Mouse (Mus musculus) thymus, adult 18-20 months (tissue): ENCODE measurements around the gene Qprt.

Source experiments
- DNase-seq, 2 experiments: peaks; one replicate each; pipeline ENCODE4 v3.0.0; 2022; ENCODE audit warnings: mixed read lengths in 2 of 2

Gene Qprt

DNA sequence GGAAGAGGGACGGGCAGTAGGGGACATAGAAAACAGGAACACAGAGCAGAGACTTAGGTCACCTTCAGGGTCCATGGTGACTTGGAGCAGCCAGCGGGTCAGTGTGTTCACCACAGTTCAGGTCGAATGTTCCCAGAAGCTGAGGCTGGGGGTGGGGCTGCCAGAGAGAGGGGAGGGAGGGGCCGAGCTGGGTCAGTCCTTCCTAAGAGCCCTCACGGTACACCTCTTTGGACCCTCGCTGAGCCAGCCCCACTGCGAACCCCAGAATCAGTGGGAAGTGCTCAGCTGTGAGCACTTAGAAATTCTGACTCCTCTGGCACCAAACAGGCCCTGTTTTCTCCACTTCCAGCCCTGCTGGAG, at the start of gene Qprt:
Gene Qprt (minus strand): TSS at position 316 of the 360 bp plus-strand sequence.
- no peak for DNase-seq

GRCm38 (mm10) chr7:127166501-127166900, 44.5 kb upstream of the Qprt start:
- no peak for DNase-seq

DNA sequence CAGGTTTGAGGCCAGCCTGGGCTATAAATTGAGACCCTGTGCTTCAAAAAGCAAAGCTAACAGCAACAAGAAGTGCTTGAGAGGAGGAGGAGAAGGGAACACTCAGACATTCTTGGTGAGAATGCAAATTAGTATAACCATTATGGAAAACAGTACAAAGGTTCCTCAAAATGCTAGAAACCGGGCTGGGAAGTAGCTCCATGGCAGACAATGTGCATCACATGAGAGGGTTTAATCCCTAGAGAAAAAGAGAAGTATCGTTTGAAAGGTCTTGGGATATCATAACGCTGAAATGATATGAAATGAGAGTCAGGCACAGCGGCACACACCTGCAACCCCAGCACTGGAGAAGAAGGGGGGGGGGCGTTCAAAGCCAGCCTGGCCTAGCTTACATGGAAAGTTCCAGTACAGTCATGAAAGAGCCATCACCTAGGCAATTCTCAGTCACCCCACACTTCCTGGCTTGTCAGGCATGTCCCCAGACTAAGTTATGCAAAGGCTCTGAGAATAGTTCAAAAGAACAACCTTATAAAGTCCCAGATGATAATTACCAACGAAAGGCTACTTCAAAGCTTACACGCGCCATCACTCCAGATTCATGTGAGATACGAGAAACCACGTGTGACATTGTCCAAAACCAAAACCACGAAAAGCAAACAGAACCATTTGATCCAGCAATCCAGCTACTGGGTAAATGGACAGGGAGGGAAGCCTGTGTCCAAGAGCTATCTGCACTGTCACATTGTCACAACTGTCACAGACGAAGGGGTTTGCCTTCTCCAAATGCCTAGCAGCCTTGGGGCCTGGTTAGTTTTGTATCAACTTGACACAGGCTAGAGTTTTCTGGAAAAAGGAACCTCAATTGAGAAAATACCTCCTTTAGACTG, 43.8 kb upstream of the Qprt start:
- no peak for DNase-seq

- no peak for DNase-seq
These were observed 42.0 kb upstream of the Qprt start for GRCm38 (mm10) chr7:127164002-127164401.

- no peak for DNase-seq
These were observed 40.5 kb upstream of the Qprt start for GRCm38 (mm10) chr7:127162546-127162945.

- DNase-seq = no peak
These were observed 35.5 kb upstream of the Qprt start for GRCm38 (mm10) chr7:127157548-127157947.

- DNase-seq = no peak
These were observed 31.5 kb upstream of the Qprt start for GRCm38 (mm10) chr7:127153477-127153876.

GRCm38 (mm10) chr7:127152464-127152863, 30.4 kb upstream of the Qprt start:
- DNase-seq = no peak

GRCm38 (mm10) chr7:127147901-127148300, 25.9 kb upstream of the Qprt start:
- DNase-seq = no peak

- no peak for DNase-seq
These were observed 24.2 kb upstream of the Qprt start for GRCm38 (mm10) chr7:127146267-127146603.

DNA sequence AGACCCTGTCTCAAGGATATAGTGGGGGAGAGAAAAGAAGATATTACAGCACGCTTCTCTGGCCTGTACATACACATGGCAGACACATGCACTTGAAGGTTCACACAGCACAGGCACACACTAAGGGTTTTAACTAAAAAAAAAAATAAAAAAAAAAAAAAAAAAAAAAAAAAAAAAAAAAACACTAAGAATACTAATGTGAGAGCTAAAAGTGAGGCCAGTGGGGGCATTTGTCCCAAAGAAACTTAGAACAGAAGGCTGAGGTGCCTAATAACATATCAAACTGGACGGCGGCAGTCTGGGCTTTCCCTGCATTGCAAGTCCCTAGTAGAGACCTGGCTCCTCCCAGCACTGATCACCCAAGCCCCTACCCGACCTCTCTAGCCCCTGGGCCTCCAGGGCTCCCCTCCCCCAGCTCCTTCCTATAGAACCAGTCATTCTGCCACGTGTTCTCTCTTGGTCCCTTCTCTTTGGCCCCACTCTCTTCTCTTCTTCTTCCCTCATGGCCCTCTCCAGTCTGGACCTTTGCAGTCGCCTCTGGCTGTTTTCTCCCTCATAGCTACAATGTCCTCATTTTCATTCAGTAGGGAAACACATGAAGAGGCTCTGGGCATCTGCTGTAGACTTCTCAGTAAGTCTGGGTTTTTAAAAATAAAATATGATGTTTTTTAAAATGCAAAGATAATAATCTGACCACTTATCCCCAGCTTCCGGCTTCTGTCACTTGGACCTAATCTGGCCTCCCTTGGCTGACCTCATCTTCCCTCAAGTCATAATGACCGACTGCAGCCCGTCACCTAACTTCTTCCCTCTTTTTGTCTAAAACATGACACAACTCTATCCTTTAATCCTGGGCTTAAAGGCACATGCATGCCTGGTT, 23.6 kb upstream of the Qprt start:
- no peak for DNase-seq

- DNase-seq = peak in 1 of 2 experiments; percentile 39
These were observed 22.4 kb upstream of the Qprt start for GRCm38 (mm10) chr7:127144412-127144811.

DNA sequence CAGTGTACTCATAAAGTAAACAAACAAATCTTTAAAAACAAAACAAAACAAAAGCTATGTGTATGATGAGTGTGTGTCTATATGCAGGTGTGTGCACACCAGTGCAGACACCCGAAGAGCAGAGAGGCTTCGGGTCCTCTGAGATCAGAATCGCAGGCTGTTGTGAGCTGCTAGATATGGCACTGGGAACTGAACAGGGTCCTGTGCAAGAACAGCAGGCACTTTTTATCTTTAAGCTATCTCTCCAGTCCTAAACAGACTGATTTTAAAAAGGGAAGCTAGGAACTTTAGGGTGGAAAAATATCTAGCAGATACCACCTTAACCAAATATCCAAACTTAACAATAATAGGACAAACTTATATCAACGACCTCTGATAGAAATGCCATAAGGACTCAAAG, 20.6 kb upstream of the Qprt start:
- no peak for DNase-seq

GRCm38 (mm10) chr7:127142214-127142613, 20.2 kb upstream of the Qprt start:
- no peak for DNase-seq

DNA sequence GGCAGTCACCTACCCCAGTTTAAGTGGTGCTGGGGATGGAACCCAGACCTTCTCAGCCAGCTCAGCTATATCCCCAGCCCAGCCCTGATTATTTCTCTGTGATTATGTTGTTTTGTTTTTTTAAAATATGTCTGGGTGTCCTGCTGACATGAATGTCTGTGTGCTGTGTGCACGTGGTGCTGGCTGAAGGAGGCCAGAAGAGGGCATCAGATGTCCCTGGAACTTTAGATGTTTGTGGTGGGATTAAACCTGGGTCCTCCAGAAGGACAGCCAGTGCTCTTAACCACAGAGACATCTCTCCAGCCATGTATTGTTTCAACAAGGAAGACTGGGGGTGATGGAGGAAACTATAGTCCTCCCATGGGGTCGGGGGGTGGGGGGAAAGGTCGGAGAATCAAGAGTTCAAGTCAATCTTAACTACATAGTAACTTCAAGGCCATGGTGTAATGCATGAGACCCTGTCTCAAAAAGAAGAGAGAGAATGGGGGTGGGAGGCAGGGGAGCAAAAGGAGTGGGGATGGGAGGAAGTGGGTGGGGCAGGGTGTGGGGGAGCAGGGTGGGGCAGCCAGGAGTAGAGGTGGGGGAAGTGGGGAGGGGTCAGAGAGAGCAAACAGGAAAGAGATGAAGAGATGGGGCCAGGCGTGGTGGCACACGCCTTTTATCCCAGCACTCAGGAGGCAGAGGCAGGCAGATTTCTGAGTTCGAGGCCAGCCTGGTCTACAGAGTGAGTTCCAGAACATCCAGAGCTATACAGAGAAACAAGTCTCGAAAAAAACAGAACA, 18.8 kb upstream of the Qprt start:
- no peak for DNase-seq

DNA sequence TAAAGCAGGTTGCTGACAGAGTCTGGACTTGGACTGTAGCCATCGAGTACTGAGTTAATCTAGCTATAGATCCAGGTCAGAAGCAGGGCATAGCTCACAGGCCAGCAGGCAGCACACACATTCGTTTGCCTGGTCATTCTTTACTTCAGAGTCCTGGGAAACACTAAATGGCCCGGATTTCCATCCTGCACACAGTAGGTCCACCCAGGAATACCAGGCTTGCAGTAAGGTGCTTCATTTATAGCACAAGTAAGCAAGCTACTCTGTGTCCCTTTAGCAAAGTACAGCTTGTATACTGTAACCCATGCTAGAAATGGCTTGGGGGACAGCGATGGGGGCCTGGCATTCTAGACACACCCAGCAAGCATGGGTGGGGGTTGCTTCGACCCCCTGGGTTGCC, 17.5 kb upstream of the Qprt start:
- DNase-seq = no peak

DNA sequence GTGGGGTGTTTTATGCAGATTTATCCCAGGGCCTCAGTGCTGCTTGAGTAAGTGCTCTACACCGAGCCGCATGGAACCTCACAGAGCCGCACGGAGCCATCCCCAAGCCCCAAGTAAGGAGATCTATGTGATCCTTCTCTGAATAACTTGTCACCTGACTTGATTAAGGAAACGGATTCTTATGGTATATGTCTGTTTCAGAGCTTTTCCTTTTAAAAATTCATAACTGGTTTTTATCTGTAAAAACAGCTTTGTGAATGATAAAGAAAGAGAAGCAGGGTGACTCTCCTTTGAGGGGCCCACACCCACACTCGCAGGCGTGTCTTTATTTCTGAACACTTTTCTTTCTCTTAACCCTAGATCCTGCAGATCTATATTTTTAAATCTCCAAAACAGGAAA, 17.1 kb upstream of the Qprt start:
- DNase-seq = no peak

GRCm38 (mm10) chr7:127137262-127138017, 15.4 kb upstream of the Qprt start, which contains the start of gene Spn:
Gene Spn (minus strand): TSS chr7:127137823.
- peak; percentile 66 to 81 for DNase-seq

DNA sequence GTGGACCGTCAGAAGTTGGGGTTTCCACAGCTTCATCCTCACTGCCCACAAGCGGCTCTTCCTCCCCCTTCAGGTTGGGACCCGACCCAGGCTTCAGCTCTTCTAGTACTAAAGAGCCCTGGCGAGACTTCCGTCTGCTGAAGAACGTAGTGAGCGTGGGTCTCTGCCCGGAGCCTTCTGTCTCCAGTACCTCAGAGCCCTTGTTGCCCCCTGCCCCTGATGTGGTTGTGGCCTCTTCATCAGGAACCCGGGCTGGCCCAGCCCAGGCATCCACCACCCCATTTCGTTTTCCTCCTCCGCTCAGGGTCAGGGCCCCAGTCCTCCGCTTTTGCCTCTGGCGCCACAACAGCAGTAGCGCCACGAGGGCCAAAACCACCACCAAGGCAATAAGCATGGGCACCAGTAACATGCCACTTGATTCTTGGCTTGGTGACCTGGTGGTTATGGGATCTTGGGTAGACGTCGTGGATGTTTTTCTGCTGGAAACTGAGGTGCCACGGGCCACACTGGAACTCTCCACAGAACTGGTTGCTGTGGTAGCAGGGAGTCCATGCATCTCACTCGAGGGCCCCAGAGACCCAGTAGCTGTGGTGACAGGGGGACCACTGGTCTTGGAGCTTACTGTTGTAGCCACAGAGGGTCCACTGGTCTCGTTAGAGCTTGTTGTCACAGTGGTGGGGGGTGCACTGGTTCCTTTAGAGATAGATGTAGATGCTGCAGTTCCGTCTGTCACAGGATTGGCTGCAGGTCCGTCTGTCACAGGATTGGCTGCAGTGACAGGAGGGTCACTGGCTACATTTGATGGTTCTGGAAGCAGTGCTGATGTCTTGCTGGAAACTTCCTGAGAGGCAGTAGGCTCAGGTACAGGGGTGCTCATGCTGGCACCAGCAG, 14.4 kb upstream of the Qprt start:
- peak in 1 of 2 experiments; percentile 52 for DNase-seq

DNA sequence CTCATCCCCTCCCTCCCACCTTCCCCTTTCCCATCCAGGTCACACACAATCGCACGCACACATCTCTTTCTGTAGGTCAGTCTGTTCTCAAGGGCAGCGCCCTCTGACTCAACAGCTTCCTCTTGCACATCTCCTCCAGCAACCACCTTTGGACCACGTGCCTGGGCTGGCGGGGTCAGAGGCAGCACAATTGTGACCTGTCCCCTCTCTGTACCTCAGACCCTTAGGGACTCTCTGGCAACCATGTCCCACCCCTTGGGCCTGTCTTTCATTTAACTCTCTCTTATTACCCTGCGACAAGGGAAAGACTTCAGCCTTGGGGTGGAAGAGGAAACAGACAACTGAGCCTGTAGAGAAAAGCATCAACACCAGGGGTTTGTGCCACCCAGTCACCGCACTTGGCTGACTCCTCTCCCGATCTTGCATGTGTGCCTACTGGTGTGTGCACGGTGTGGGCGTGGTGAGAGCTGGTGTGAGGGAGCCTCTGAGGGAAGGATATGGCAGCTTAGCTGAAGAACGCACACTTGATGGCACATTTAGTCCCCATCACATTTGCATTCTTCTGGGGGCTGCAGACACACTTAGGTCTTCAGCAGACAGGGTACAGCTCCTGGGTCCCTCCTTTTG, 12.9 kb upstream of the Qprt start:
- DNase-seq = peak; percentile 34 to 55

DNA sequence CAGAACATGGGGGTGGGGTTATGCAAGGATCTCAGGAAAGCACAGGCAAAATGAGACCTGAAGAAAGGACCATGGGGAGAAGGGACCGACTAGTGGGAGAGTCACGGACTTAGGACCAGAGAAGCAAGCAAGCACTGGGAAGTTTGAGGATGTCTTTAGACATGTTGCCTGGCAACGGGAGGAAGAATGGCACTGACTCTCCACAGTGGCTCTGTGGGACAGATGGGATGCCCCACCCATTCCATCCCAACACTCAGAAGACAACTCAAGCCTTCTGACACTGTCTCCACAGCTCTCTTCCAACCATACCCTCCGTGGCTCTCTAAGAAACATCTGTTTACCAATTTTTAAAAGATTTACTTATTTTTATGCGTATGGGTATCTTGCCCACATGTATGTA, 11.1 kb upstream of the Qprt start:
- DNase-seq = no peak
